Mouse (Mus musculus) spleen, adult 2 months (tissue): ENCODE data around the gene Triap1.

Experiments
- CTCF ChIP-seq: fragments of 200-500 bp; IDR thresholded peaks from 2 replicates; pipeline ENCODE4 v1.5.1; 2011; ENCODE audit warnings: mild to moderate bottlenecking, inconsistent platforms; ENCODE audit not compliant: insufficient read depth, insufficient read length, insufficient replicate concordance; ENCODE audit errors: extremely low read depth
- POLR2A ChIP-seq: fragments of 200-500 bp; IDR thresholded peaks from 2 replicates; pipeline ENCODE4 v1.6.1; 2011; ENCODE audit warnings: low read depth, low read length, inconsistent platforms

DNA sequence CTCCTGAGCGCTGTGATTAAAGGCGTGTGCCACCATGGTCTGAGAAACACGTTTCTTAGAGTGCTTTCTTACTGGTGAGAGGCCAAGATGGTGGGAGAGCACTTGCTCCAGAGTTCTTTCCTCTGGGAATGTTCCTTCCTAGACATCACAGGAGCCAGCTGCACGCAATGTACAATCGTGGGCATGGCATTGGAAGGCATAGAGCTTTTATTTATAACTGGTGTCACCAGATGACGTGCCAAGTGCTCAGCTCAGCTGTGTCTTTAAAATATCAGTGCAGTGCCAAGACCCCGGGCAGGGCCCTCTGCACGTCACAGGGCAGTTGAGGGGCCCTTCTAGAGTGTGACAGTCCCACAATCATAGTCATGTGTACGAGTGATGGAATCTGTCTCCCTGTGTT is 10.1 kb upstream of the Triap1 start:
- TF ChIP-seq POLR2A = no peak
- TF ChIP-seq CTCF = no peak
